Mouse (Mus musculus): Measurements from ENCODE around the gene Gm17660.

The Gm17660 gene

DNA sequence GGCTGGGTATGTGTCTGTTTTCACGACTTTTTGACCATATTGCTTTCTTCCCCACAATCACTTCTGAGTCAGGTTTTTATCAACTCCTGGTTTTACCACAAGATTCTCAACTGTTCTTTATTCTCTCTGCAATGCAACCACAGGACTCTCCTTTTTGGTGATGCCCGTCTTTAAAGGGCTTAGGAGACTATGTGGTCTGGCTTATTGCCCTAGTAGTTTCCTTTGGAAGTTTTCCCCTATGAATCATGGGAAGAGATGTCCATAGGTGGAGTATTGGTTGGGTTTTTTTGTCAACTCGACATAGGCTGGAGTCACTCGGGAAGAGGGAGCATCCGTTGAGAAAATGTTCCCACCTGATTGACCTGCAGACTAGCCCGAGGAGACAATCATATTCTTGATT lies 3.3 kb upstream of the Gm17660 start:
- DNase-seq: no peak

GRCm38 (mm10) chr5:104076361-104076760 lies 1.0 kb downstream of the Gm17660 start:
- no peak for DNase-seq

DNA sequence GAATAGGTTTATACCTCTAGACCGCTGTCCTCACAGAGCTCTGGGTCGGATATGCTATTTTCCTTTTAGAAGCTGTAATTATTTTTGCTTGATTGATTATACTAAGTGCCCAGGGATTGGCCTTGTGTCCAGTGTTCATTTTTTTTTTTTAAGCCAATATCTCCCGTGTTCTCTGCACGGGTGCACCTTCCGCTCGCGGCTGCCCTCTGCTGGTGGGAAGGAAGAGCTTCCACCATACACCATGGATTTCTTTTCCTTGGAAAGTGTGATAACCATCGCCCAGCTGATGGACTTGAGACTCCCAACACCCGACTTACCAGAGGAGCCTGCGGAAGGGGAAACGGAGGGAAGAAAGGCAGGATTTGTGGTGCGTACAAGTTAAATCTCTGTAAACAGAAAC lies 3.0 kb downstream of the Gm17660 start:
- DNase-seq: peak; percentile 52

DNA sequence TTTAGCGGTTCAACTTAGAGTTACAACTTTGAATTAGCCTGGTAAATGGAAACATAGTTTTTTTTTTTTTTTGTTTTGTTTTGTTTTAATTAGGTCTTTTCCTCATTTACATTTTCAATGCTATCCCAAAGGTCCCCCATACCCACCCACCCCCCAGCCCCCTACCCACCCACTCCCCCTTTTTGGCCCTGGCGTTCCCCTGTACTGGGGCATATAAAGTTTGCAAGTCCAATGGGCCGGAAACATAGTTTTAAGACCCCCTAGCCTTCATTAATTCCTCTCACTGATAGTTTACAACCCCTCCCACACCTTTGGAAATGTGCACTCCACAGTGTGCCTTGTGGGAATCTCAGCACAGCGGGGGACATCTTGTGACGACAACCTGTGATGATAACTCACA lies 3.8 kb downstream of the Gm17660 start:
- DNase-seq: no peak

DNA sequence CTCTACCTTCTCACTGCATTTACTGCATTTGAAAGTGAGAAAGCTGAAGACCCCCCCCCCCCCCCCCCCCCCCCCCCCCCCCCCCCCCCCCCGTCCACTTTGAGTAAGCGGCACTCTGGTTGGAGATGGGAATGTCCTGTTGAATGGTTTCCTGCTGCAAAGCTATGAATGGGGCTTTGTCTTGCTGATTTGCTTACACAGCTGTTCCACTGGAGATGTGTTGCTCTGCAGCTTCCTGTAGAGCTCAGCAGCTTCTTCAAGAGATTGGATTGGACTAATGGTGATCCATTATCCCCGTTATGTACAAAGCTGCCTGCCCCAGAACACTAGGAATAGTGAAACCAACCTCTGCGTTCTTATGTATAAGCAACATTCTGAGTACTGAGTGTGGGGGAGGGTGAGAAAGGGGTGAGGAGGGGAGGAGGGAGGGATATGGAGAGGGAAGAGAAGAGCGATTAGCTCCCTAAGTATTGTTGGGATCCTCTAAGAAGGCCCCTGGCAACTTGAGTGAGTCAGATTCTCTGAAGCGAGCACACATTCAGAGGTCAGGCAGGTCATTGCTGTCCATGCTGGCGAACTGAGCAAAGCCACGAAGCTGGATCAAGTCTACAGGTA lies 5.0 kb downstream of the Gm17660 start:
- no peak for DNase-seq

DNA sequence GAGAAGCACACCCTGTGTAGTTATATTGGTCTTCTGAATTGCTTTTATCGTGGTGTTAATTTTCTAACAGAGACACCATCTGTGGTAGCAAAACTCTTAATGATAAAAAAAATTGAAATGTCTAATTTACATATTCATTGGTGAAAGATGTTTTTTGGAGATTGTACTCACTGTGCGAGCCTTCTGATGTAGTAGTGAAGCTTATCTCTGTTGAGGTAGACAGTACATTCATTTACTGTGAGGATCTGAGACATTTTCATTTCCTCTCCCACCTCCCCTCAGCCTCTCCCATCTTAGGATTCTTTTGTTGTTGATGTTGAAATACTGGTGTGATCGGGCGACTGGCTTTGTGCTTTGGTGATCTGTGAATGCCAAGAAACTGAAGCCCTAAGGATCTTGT lies 6.4 kb downstream of the Gm17660 start:
- DNase-seq: no peak

DNA sequence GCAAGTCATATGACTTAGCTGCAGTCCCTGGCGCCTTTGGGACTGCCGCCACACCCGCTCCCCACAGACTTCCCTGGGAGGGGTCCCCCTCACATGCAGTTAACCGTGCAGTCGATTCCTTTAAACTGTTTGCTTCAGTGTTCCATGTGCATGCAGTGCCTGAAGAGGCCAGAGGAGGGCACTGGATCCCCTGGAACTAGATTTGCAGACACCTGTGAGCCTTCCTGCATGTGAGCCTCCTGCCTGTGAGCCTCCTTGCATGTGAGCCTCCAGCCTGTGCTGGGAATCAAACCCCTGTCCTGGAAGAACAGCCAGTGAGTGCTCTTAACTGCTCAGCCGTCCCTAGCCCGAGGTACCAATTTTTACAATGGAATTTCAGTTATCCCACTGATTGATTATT lies 8.7 kb downstream of the Gm17660 start:
- peak; percentile 21 for DNase-seq

- DNase-seq: no peak
Measured at GRCm38 (mm10) chr5:104062773-104063551, 14.4 kb downstream of the Gm17660 start.

GRCm38 (mm10) chr5:104061936-104062772 lies 15.3 kb downstream of the Gm17660 start:
- DNase-seq: no peak

DNA sequence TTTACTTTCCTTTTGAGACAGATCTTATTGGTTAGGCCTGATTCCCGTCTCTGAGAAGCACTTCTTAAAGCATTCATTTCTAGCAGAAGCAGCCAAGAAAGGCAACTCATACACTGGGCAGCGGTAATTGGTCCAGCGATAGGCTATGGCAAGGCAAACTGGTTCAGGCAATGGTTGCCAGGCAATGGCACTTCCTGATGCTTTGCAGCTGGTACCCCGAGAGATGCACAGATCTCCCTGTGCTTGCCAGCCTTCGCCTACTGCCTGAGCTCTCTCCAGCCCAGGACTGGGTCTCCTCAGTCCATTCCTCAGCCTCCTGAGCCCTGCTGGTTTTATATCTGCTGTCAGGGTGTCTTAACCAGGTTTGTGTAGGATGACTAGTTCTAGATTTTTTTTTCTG lies 17.0 kb downstream of the Gm17660 start:
- DNase-seq: no peak

- DNase-seq: no peak
Measured at GRCm38 (mm10) chr5:104059628-104060027, 17.8 kb downstream of the Gm17660 start.

DNA sequence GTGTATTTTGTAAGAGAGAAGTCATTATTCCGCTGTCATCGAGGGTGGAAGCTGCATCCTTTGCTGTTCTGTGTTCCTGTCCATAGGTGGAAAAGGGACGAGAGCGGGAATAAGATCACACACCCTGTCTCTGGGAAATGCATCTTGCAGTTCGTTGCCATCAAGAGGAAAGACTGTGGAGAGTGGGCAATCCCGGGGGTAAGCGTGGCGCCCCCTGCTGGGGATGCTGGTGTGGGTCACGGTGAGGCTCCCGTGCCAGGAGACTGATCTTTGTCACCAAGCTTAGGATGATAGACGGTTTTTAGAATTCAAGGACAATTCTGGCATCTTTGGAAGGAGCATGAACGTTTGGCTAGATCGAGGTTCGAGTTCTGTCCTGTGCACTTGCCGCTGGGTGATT lies 19.4 kb downstream of the Gm17660 start:
- DNase-seq: peak; percentile 68

DNA sequence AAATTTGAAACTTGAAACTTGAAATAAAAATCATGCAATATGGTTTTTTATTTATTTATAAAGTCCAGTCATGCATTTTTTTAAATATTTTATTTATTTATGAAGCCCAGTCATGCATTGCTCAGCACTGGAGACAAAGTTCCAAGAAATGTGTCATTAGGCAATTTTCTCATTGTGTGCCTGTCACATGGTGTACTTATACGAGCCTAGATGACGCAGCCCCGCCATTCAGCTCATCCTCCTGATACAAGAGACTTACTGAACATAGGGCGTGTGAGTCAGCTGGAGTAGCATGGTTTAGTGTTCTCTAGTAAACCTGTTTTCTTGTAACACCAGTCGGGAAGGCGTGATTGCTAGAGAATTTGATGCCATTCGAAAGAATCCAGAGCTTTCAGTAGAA lies 21.1 kb downstream of the Gm17660 start:
- no peak for DNase-seq

DNA sequence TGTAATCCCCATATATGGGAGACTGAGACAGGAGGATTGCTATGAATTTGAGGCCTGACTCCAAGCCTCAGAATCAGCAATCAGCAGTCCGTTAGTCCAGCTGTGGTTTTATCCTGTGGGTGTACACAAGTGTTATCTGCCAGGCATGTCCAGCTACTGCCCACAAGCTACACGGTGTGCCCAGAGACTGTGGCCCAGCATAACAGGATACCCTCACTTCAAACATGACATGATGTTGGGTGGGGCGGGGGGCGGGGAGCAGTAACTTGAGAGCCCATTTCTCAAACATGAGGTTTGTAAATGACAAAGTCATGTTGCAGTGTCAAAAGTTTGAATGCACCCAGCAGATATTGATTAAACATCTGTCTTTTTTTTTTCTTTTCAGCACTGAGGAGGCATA lies 21.6 kb downstream of the Gm17660 start:
- DNase-seq: no peak

- DNase-seq: no peak
Measured at GRCm38 (mm10) chr5:104054938-104055337, 22.5 kb downstream of the Gm17660 start.

DNA sequence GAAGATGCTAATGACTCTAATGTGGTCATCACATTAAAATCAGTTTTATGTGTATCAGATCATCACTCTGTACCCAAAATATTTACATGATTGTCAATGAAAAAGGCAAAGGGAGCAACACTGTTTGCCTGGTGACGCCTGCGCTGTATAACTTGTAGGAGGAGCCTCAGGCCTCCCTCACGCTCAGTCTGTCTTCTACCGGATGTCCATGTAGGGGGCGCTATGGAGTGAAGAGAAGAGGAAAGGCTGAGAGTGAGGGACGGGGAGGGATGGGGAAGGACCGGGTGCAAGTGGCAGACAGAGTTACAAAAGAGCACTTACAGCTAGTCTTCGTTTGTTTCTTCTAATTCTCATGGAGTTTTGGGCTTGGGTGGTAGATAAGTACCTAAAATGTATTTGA lies 24.5 kb downstream of the Gm17660 start:
- DNase-seq: peak; percentile 36

DNA sequence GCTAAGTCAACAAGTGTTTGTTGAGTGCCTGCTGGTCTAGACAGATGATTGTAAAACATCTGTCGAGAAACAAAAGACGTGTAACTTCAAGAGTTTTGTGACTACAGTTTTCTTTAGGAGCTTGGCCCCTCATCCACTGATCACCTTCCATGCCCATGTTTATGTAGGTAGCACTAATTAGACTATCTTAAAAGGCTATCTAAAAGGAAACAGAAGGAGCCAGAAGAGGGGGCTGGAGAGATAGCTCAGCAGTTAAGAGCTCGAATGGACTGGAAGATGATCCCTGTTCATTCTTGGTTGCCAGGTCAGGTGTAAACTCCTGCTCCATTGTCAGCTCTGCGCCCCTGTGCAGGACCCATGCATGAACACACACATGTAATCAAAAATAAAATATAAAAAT lies 29.3 kb downstream of the Gm17660 start:
- DNase-seq: no peak

- peak; percentile 33 for DNase-seq
Measured at GRCm38 (mm10) chr5:104047200-104048105, 30.0 kb downstream of the Gm17660 start.

DNA sequence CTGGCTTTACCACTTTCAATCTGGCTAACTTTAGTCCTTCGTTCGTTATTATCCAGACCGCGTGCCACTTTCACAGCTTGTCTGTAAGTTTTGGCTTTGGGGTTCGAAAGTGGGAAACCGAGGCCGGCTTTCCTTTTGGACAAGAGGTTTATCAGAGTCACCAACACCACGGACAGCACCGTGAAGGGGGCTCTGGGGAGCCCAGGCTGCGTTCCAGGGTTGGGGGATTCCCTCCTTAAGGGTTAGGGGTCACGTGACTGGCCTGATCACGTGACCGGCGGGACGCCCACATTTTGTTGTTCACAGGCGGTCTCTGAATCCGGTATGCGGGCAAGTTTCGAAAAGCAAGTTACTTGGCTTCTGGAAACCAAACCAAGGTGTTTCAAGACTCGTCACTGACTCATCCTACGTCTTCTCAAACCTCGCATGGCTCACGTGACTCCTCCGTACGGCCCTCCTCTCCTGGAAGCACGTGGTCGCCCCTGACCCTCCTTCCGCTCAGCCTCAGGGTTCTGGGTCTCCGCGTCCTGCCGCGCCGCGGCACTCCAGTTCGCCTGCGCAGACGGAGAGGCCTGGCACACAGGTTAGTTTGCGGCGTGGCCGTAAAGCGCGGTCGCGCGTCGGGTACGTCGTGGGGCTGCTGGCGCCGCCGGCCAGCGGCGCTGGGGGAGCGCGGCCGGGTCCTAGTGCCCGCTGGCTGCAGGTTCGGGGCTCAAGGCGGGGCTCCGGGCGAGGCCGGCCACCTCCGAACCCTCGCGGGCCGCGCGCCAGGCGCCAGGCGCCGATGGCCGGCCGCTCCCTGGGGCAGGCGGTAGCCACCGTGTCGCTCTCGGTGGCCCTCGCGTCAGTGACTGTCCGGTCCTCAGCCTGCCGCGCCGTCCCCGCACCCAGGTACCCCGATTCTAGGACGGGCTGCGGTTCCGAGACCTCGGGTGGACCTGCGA lies 30.9 kb downstream of the Gm17660 start, which contains the start of gene Nudt9:
Nudt9 (plus strand) TSS at position 51 of the 944 bp plus-strand sequence.
- DNase-seq: peak; percentile 95

- no peak for DNase-seq
Measured at GRCm38 (mm10) chr5:104043704-104044103, 33.7 kb downstream of the Gm17660 start.

DNA sequence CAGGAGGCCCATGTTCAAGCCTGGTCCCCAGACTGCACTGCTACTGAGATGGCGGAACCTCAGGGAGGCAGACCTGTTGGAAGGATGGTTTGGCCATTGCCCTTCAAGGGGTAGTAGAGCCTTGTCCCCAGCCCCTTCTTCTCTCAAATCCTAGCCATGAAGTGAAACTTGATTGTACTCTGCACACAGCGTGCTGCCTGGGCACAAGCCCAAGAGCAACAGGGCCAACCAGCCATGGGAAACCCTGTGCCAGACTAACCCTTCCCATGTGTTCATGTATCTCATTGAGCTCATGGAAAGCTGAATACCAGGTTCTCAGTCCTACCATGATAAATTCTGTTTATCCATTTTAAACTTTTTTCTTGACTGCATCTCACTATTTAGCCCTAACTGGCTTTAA lies 34.5 kb downstream of the Gm17660 start:
- no peak for DNase-seq
